Mouse (Mus musculus): ENCODE results near the gene Cep128. TPM values are rescaled to one million over a fixed set of nuclear protein-coding genes. Genes with fewer than 3 reads are reported as not detected.

Cep128 gene
- polyA plus RNA-seq, 1 experiment from 2014 or later: 8.9 TPM

DNA sequence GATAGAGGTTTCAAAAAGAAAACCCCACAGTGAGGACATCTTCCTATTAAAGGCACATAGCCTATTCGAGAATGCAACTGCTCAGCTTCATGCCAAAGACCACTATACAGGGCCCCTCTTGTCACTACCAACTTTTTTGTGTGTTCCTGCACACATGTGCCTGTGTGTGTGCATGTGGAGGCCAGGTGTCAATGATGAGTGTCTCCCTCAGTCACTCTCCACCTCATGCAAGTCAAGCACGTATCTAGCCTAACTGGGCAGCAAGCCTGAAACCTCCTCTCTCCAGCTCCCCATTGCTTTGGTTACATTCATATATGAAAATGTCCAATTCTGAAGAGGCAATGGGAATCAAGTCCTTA, 317.1 kb downstream of the Cep128 start:
- no peak overlapping the region for H3K9ac ChIP-seq (ENCODE audit: low read depth, low read length)
- H3K27me3 ChIP-seq (ENCODE audit: control insufficient read depth, insufficient read depth, low read depth, low read length): no peaks in the 10 kb centered on the region
- H3K4me3 ChIP-seq (ENCODE audit: low read depth, low read length): no peak overlapping the region
- no peak overlapping the region for H3K27ac ChIP-seq (ENCODE audit: low read length)
- H3K9me3 ChIP-seq (replicated peaks; ENCODE audit: control insufficient read depth, low read length): no peaks in the 10 kb centered on the region
- 79% methylated on average over 2 of the region's 2 CpGs for WGBS (ENCODE audit: insufficient replicate concordance)
- H3K4me2 ChIP-seq (ENCODE audit: low read depth, low read length): no peak overlapping the region
- H3K4me1 ChIP-seq (ENCODE audit: control insufficient read depth, low read depth, low read length): no peaks in the 10 kb centered on the region
- ATAC-seq (ENCODE audit: low read depth): no peak
- H3K36me3 ChIP-seq (ENCODE audit: control insufficient read depth, insufficient read depth): no peaks in the 10 kb centered on the region

DNA sequence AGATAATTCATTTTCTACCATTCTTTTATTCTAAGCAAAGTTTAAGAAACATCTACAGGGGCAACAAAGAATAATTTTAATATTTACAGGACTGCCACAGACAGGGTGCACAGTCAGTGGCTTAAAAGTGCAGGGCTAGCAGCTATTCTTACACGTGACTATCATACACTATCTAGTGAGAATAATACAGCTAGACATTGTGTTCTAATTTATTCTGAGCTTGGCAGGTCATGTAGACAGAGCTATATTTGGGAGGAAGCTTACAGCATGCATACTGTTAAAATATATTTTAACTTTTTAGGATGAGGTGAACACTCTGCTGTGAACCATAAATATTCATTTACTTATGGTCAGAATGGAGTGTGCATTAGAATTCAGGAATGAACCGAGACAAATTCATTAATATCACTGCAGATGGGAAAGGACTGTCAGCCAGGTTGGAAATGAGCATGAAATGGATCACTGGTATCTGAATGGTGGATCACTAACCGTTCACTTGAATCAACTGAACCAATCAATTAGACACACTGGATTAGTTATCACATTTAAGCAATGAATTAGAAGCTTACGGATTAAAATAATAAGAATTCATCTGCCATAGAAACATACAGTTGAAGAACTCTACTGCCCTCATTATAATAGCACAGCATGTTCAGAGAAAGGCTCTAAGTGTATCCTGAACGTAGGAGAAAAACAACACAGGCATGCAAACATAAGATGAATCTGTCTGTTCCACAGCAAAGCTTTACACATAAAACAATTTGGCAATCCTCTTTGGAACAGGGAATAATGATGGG, 317.7 kb downstream of the Cep128 start:
- Histone ChIP-seq H3K27ac (ENCODE audit: low read length) (no peak overlapping the region), H3K9ac (ENCODE audit: low read depth, low read length) (no peak overlapping the region), H3K4me2 (ENCODE audit: low read depth, low read length) (no peak overlapping the region), H3K9me3 (replicated peaks; ENCODE audit: control insufficient read depth, low read length) (no peaks in the 10 kb centered on the region), H3K36me3 (ENCODE audit: control insufficient read depth, insufficient read depth) (no peaks in the 10 kb centered on the region), H3K4me3 (ENCODE audit: low read depth, low read length) (no peak overlapping the region), H3K4me1 (ENCODE audit: control insufficient read depth, low read depth, low read length) (no peaks in the 10 kb centered on the region), H3K27me3 (ENCODE audit: control insufficient read depth, insufficient read depth, low read depth, low read length) (no peaks in the 10 kb centered on the region)
- no peak for ATAC-seq (ENCODE audit: low read depth)
- 67% methylated on average over 5 of the region's 5 CpGs for WGBS (ENCODE audit: insufficient replicate concordance)

DNA sequence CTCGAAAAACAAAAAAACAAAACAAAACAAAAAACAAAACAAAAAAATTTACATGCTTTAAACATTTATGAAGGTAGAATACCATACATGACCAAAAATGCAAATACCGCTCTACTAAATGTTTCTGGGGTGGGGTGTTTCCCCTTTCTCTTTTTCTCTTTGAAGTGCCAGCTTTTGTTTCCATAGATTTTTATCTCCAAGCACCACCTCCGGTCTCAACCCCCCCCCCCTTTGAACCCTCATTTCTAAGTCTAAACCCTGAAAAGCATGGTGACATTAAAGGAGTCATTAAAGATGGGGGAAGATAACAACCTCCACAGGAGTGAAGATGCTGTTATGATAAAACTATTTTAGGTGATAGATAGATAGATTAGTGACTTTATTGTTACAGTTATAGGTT, 318.8 kb downstream of the Cep128 start:
- Histone ChIP-seq H3K4me3 (ENCODE audit: low read depth, low read length) (no peak overlapping the region), H3K9me3 (replicated peaks; ENCODE audit: control insufficient read depth, low read length) (no peaks in the 10 kb centered on the region), H3K27me3 (ENCODE audit: control insufficient read depth, insufficient read depth, low read depth, low read length) (no peaks in the 10 kb centered on the region), H3K9ac (ENCODE audit: low read depth, low read length) (no peak overlapping the region), H3K27ac (ENCODE audit: low read length) (no peak overlapping the region), H3K36me3 (ENCODE audit: control insufficient read depth, insufficient read depth) (no peaks in the 10 kb centered on the region), H3K4me2 (ENCODE audit: low read depth, low read length) (no peak overlapping the region), H3K4me1 (ENCODE audit: control insufficient read depth, low read depth, low read length) (no peaks in the 10 kb centered on the region)
- 71% methylated on average over 3 of the region's 3 CpGs for WGBS (ENCODE audit: insufficient replicate concordance)
- no peak for ATAC-seq (ENCODE audit: low read depth)

DNA sequence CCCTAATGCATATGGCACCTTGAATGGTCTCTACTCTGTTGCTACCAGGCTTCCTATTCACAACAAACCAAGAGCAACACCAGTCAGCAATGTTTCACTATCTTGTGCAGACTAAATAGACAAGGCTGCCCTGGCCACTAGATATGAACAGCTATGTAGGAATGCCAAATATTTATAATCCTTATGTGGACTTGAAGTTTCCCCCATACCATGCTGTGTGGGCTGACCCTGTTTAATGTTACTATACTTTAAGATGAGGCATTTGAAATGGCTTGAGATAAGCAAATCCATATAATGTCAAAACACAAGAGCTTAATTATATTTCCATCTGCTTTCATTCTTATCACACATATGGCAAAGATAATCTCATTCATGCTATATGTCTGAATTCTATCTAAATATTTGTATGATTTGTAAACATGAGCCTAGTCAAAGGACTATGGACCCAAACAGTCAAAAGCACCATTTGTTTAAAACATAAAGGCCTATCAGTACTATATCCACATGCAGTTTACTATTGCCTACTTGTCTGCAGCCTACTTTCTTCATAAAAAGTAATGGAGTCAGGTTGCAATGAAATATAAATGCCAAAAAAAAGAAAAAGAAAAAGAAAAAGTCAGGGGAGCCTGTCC, 319.7 kb downstream of the Cep128 start:
- H3K27me3 ChIP-seq (ENCODE audit: control insufficient read depth, insufficient read depth, low read depth, low read length): no peaks in the 10 kb centered on the region
- H3K4me2 ChIP-seq (ENCODE audit: low read depth, low read length): no peak overlapping the region
- H3K9me3 ChIP-seq (replicated peaks; ENCODE audit: control insufficient read depth, low read length): no peaks in the 10 kb centered on the region
- no peak for ATAC-seq (ENCODE audit: low read depth)
- H3K4me3 ChIP-seq (ENCODE audit: low read depth, low read length): no peak overlapping the region
- H3K4me1 ChIP-seq (ENCODE audit: control insufficient read depth, low read depth, low read length): no peaks in the 10 kb centered on the region
- no peak overlapping the region for H3K27ac ChIP-seq (ENCODE audit: low read length)
- no peak overlapping the region for H3K9ac ChIP-seq (ENCODE audit: low read depth, low read length)
- no peaks in the 10 kb centered on the region for H3K36me3 ChIP-seq (ENCODE audit: control insufficient read depth, insufficient read depth)

DNA sequence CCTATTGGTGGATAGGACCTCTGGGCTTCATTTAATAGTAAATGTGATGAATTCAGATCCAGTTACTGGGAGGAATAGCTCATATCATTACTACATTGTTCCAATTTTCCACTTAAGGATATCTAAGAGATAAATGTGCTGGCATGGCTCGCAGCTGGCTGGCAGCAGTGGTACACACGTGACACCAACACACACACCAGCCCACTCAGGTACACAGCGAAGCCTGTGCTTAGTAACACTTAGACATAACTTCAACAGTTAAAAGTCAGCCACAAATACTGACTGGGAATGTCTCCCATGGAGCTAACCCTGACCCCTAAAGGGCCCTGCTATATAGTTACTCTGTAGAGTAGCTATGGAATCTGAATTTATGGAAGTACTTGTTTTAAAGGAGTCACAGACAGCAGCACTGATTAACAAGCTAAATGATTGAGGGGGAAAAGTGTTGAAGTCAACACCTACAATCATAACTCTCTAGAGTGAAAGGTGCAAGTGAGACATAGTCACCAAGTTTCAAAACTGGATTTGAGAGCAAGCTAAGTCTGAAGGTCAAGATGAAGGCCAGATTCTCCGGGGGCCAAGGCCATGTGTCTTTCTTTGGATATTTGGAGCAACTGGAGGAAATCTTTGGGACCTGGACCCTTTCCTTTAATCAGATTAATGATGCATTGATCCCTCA, 320.7 kb downstream of the Cep128 start:
- H3K4me1 ChIP-seq (ENCODE audit: control insufficient read depth, low read depth, low read length): no peaks in the 10 kb centered on the region
- no peak overlapping the region for H3K4me3 ChIP-seq (ENCODE audit: low read depth, low read length)
- H3K27ac ChIP-seq (ENCODE audit: low read length): no peak overlapping the region
- H3K36me3 ChIP-seq (ENCODE audit: control insufficient read depth, insufficient read depth): no peaks in the 10 kb centered on the region
- no peaks in the 10 kb centered on the region for H3K27me3 ChIP-seq (ENCODE audit: control insufficient read depth, insufficient read depth, low read depth, low read length)
- no peak overlapping the region for H3K4me2 ChIP-seq (ENCODE audit: low read depth, low read length)
- H3K9ac ChIP-seq (ENCODE audit: low read depth, low read length): no peak overlapping the region
- H3K9me3 ChIP-seq (replicated peaks; ENCODE audit: control insufficient read depth, low read length): no peaks in the 10 kb centered on the region
- WGBS (ENCODE audit: insufficient replicate concordance): 84% methylated on average over 4 of the region's 4 CpGs
- no peak for ATAC-seq (ENCODE audit: low read depth)

DNA sequence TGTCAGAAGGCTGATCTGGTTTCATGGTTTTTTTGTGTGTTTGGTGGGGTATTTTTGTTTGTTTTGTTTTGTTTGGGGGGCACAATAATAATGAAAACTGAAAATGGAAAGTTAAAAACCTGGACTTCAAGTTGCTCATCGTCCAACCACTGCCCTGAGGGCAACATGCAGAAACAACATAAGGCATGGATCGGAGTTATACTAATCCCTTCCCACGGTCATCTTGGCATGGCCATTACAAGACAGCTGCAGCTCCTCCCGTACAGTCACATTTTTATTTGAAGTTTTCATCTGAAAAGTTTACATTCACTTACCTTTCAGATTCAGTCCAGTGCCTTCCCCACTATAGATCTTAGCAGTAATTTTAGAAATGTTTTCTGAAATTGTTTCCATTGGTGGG, 321.5 kb downstream of the Cep128 start:
- Histone ChIP-seq H3K27me3 (ENCODE audit: control insufficient read depth, insufficient read depth, low read depth, low read length) (no peaks in the 10 kb centered on the region), H3K4me3 (ENCODE audit: low read depth, low read length) (no peak overlapping the region), H3K27ac (ENCODE audit: low read length) (no peak overlapping the region), H3K4me1 (ENCODE audit: control insufficient read depth, low read depth, low read length) (no peaks in the 10 kb centered on the region), H3K9me3 (replicated peaks; ENCODE audit: control insufficient read depth, low read length) (no peaks in the 10 kb centered on the region), H3K36me3 (ENCODE audit: control insufficient read depth, insufficient read depth) (no peaks in the 10 kb centered on the region), H3K4me2 (ENCODE audit: low read depth, low read length) (no peak overlapping the region), H3K9ac (ENCODE audit: low read depth, low read length) (no peak overlapping the region)
- WGBS (ENCODE audit: insufficient replicate concordance): 83% methylated on average over 4 of the region's 4 CpGs
- ATAC-seq (ENCODE audit: low read depth): no peak

DNA sequence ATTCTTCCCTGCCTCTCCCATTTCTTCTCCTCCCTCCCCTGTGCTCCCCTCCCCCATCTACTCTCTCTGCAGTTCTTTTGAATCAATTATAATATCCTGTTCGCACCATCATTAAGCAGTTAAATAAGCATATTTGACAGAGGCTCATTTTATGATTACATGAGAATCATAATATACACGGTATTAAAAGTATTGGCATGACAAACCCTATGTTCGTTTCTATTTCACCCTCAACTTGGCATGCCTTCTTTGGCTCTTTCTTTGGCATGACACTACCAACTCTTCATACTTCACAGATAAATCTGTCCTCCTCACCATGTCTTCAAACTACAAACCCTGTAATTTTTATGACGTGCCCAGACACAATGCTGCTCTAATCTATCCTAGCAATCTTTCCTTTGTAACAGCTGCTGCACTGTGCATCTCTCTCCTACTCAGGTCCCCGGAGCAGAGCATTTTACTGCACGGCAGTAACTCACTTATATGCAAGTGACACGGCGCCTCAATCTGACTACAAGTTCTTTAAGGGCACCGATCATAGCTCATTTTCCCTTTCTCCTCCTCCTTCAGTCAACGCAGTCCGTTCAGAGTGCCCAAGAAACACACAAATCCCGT, 324.4 kb downstream of the Cep128 start:
- no peak overlapping the region for H3K4me2 ChIP-seq (ENCODE audit: low read depth, low read length)
- no peak for ATAC-seq (ENCODE audit: low read depth)
- H3K27ac ChIP-seq (ENCODE audit: low read length): no peak overlapping the region
- no peak overlapping the region for H3K4me3 ChIP-seq (ENCODE audit: low read depth, low read length)
- H3K9ac ChIP-seq (ENCODE audit: low read depth, low read length): no peak overlapping the region
- no peaks in the 10 kb centered on the region for H3K36me3 ChIP-seq (ENCODE audit: control insufficient read depth, insufficient read depth)
- 81% methylated on average over 12 of the region's 12 CpGs for WGBS (ENCODE audit: insufficient replicate concordance)
- H3K4me1 ChIP-seq (ENCODE audit: control insufficient read depth, low read depth, low read length): no peaks in the 10 kb centered on the region
- H3K9me3 ChIP-seq (replicated peaks; ENCODE audit: control insufficient read depth, low read length): no peaks in the 10 kb centered on the region
- H3K27me3 ChIP-seq (ENCODE audit: control insufficient read depth, insufficient read depth, low read depth, low read length): no peaks in the 10 kb centered on the region

DNA sequence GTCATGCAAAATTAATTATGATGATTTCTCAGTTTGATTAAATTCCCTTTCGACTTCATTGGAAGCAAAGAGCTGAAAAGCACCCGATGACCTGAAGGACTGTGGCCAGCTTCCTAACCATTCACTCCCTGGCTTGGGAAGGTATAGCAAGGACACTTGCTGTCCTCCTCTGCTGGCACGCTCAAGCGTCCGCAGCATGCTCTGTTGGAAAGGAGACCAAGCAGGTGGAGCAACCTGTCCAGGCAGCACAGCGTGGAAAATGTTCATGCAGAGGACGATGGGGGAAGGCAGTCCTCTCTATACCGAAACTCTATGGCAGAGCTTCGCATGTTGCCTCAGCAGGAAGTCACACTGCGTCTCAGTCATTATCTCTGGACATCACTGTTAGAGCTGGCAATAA, 327.3 kb downstream of the Cep128 start:
- Histone ChIP-seq H3K9me3 (replicated peaks; ENCODE audit: control insufficient read depth, low read length) (no peaks in the 10 kb centered on the region), H3K27me3 (ENCODE audit: control insufficient read depth, insufficient read depth, low read depth, low read length) (no peaks in the 10 kb centered on the region), H3K9ac (ENCODE audit: low read depth, low read length) (no peak overlapping the region), H3K36me3 (ENCODE audit: control insufficient read depth, insufficient read depth) (no peaks in the 10 kb centered on the region), H3K4me2 (ENCODE audit: low read depth, low read length) (no peak overlapping the region), H3K27ac (ENCODE audit: low read length) (no peak overlapping the region), H3K4me3 (ENCODE audit: low read depth, low read length) (no peak overlapping the region), H3K4me1 (ENCODE audit: control insufficient read depth, low read depth, low read length) (no peaks in the 10 kb centered on the region)
- 78% methylated on average over 10 of the region's 10 CpGs for WGBS (ENCODE audit: insufficient replicate concordance)
- no peak for ATAC-seq (ENCODE audit: low read depth)

DNA sequence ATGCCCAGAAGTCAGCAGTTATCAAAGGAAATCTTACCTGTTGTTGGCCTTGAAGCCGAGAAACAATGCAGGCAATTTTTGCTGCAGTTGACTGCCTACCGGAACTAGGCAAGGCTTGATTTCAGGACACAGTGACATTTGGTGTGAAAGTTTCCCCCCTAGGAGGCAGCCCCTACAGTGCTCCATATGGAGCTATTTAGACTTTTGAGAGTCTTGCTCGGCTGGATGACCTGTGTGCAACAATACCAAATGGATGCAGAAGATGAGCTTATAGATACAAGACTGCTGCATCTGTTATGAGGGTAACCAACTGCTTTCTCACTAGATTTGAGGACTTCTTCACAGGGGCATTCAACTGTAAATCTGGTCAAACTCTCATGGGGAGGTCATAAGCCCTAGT, 331.9 kb downstream of the Cep128 start:
- Histone ChIP-seq H3K9me3 (replicated peaks; ENCODE audit: control insufficient read depth, low read length) (no peaks in the 10 kb centered on the region), H3K4me2 (ENCODE audit: low read depth, low read length) (no peak overlapping the region), H3K27me3 (ENCODE audit: control insufficient read depth, insufficient read depth, low read depth, low read length) (no peaks in the 10 kb centered on the region), H3K36me3 (ENCODE audit: control insufficient read depth, insufficient read depth) (no peaks in the 10 kb centered on the region), H3K4me3 (ENCODE audit: low read depth, low read length) (no peak overlapping the region), H3K4me1 (ENCODE audit: control insufficient read depth, low read depth, low read length) (no peaks in the 10 kb centered on the region), H3K9ac (ENCODE audit: low read depth, low read length) (no peak overlapping the region), H3K27ac (ENCODE audit: low read length) (no peak overlapping the region)
- 76% methylated on average over 3 of the region's 3 CpGs for WGBS (ENCODE audit: insufficient replicate concordance)
- ATAC-seq (ENCODE audit: low read depth): no peak
